Mouse (Mus musculus): ENCODE measurements at regions not wholly inside any gene's neighbourhood (a gene's known extent, or its start where the extent isn't known, plus 50 kb on each side); places are given as distances from the start of the nearest gene placed in this dataset.

- TF ChIP-seq CTCF (IDR thresholded peaks at IDR 0.05; ENCODE audit: insufficient read depth, low read depth, low read length) (no peak), POLR2A (IDR thresholded peaks at IDR 0.05; ENCODE audit: insufficient read depth, low read depth, low read length) (no peak)
These were observed 118.0 kb downstream of the Atp23 start for GRCm38 (mm10) chr10:126783161-126783560.
